ENCODE assay signal across 11 mouse cellular contexts in the genomic region with DNA sequence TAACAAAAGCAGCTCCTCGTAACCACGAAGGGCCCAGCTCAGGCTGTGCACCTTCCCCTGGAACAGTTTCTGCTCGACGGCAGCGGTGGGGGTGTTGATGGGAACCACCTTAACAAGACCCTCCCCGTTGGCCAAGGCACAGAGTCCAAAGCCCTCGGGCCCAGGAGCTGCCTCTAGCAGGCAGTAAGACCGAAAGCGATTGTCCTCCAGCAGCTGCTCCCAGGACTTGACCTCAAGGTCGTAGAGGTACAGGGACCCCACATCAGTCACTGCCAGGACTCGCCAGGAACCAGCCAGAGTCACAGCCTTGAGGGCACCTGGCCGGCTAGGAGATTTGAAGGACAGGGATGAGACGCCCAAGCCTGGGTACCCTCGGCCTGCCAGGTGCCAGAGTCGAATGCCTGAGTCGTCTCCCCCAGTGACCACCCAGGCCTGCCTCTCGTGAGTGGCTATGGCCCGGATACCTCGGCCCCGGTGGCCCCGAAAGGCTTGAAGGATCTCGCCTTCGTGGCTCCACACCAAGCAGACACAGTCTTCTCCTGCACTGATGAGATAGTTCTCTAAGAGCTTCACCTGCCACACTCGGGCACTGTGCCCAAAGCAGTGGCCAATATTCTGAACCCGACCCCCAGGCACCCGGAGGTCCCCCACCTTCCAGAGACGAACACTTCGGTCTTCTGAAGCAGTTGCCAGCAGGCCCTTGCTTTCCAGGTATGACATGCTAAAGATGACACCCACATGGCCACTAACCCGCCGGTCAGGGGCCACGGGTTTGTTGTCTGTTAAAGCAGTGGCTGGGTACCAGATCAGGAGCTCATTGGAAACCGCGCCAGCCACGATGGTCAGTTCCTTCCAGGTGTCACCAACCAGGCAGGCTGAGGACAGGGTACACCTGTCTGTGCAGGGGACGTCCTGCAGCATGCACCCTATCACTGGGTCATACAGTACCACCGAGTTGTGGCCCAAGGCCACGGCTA. TPM values are rescaled to one million over a fixed set of nuclear protein-coding genes. Genes with fewer than 3 reads are reported as not detected.
DNase-seq lines count a peak whose midpoint lies in the region; ATAC-seq and TF ChIP-seq lines count a peak whose summit lies in the region.
"Had no signal": no experiment of that assay in that cellular context is flagged by ENCODE, and none has a peak within 500 bp of the region (broad histone marks: within the 10 kb centered on the region; RNA-seq: fewer than 3 reads in every experiment).

No protein-coding gene starts in this region.

- no peaks in the 10 kb centered on the region for H3K9me3 ChIP-seq in heart, embryonic 10.5 days
- no peaks in the 10 kb centered on the region for H3K9me3 ChIP-seq in E14TG2a.4 (ENCODE audit: low read length)
- H3K9me3 ChIP-seq in embryonic facial prominence, embryonic 10.5 days, result no peaks in the 10 kb centered on the region
- H3K9me3 ChIP-seq in limb, embryonic 13.5 days, result no peaks in the 10 kb centered on the region

- H3K4me3 ChIP-seq in heart, embryonic 10.5 days, result no peak overlapping the region; the same call in 1 of the 2 replicates
- no peak overlapping the region for H3K4me3 ChIP-seq in heart, adult 2 months
- H3K4me3 ChIP-seq in E14TG2a.4 (replicated peaks; ENCODE audit: low read length), result peak overlapping the region; percentile 54; the same call in 1 of the 2 replicates
- peak overlapping the region; percentile 71; the same call in 1 of the 2 replicates for H3K4me3 ChIP-seq in embryonic facial prominence, embryonic 10.5 days
- peak overlapping the region; percentile 81; the same call in 1 of the 2 replicates for H3K4me3 ChIP-seq in limb, embryonic 13.5 days
- H3K4me3 ChIP-seq: layer of hippocampus, adult 2 months had no signal

- no peaks in the 10 kb centered on the region; the same call in 1 of the 2 replicates for H3K79me2 ChIP-seq in heart, adult 2 months (replicated peaks; ENCODE audit: control insufficient read depth, insufficient read depth, low read length)

- peaks cover 65% of the 10 kb centered on the region for H3K36me3 ChIP-seq in heart, embryonic 10.5 days
- H3K36me3 ChIP-seq in heart, adult 2 months (ENCODE audit: control insufficient read depth, insufficient read depth, low read length), result no peaks in the 10 kb centered on the region
- H3K36me3 ChIP-seq in E14TG2a.4 (ENCODE audit: insufficient read depth, low read length), result peaks cover 64% of the 10 kb centered on the region
- peaks cover 67% of the 10 kb centered on the region for H3K36me3 ChIP-seq in embryonic facial prominence, embryonic 10.5 days (replicated peaks)
- H3K36me3 ChIP-seq in limb, embryonic 13.5 days, result peaks cover 60% of the 10 kb centered on the region

- H3K27ac ChIP-seq in heart, embryonic 10.5 days, result peak overlapping the region; percentile 23; the same call in 1 of the 2 replicates
- H3K27ac ChIP-seq in heart, adult 2 months, result no peak overlapping the region
- no peak overlapping the region for H3K27ac ChIP-seq in embryonic facial prominence, embryonic 10.5 days (replicated peaks)
- no peak overlapping the region for H3K27ac ChIP-seq in limb, embryonic 13.5 days
- H3K27ac ChIP-seq: layer of hippocampus, adult 2 months had no signal

- ATAC-seq in limb, embryonic 13.5 days (ENCODE audit: low FRiP score, low read depth), result no peak
- ATAC-seq: intestine, postnatal 0 days had no signal

- no peak overlapping the region for H3K9ac ChIP-seq in heart, adult 2 months (ENCODE audit: low read depth, low read length)
- H3K9ac ChIP-seq in limb, embryonic 13.5 days, result 0 out of 2 replicates have a peak overlapping the region, but pooled peaks have one; percentile 0

- 89% methylated on average over 37 of the region's 37 CpGs for WGBS in heart, embryonic 10.5 days
- 86% methylated on average over 37 of the region's 37 CpGs for WGBS in heart, adult 2 months
- 91% methylated on average over 37 of the region's 37 CpGs for WGBS in embryonic facial prominence, embryonic 10.5 days
- WGBS in limb, embryonic 13.5 days, result 85% methylated on average over 37 of the region's 37 CpGs

- no peak for TF ChIP-seq EP300 in heart, adult 2 months (IDR thresholded peaks at IDR 0.05; ENCODE audit: insufficient read depth, low read depth, low read length)

- peaks cover 70% of the 10 kb centered on the region for H3K4me1 ChIP-seq in heart, embryonic 10.5 days
- peaks cover 7% of the 10 kb centered on the region for H3K4me1 ChIP-seq in heart, adult 2 months (ENCODE audit: control insufficient read depth, insufficient read depth, low read length)
- H3K4me1 ChIP-seq in E14TG2a.4 (replicated peaks; ENCODE audit: low read depth, low read length), result peaks cover 93% of the 10 kb centered on the region
- peaks cover 66% of the 10 kb centered on the region for H3K4me1 ChIP-seq in embryonic facial prominence, embryonic 10.5 days
- peaks cover 51% of the 10 kb centered on the region for H3K4me1 ChIP-seq in limb, embryonic 13.5 days

- no peak for TF ChIP-seq POLR2A in heart, adult 2 months (IDR thresholded peaks at IDR 0.05; ENCODE audit: insufficient read depth, low read depth, low read length)

- peak; percentile 73 for DNase-seq in heart, embryonic 10.5 days (ENCODE audit: low spot score)
- DNase-seq in heart, adult 2 months, result no peak
- no peak for DNase-seq in embryonic facial prominence, embryonic 10.5 days (ENCODE audit: low spot score)
- no peak for DNase-seq in frontal cortex, postnatal 14 days (ENCODE audit: low spot score in 2 of 2)
- no peak for DNase-seq in gastrocnemius, postnatal 14 days
- DNase-seq: left cerebral cortex, postnatal 4 days; lung, adult 18-20 months had no signal

- no peaks in the 10 kb centered on the region for H3K27me3 ChIP-seq in heart, embryonic 10.5 days (ENCODE audit: insufficient read depth, poor library complexity, severe bottlenecking)
- H3K27me3 ChIP-seq in heart, adult 2 months (ENCODE audit: control insufficient read depth, insufficient read depth, low read length), result no peaks in the 10 kb centered on the region
- no peaks in the 10 kb centered on the region for H3K27me3 ChIP-seq in E14TG2a.4 (ENCODE audit: insufficient read depth, low read length)
- H3K27me3 ChIP-seq in embryonic facial prominence, embryonic 10.5 days (replicated peaks; ENCODE audit: low read depth, poor library complexity, severe bottlenecking), result no peaks in the 10 kb centered on the region
- no peaks in the 10 kb centered on the region for H3K27me3 ChIP-seq in limb, embryonic 13.5 days

- TF ChIP-seq CTCF in heart, adult 2 months (IDR thresholded peaks at IDR 0.05), result no peak
- TF ChIP-seq CTCF in E14TG2a.4 (conservative IDR thresholded peaks at IDR 0.05; ENCODE audit: low read length), result no peak

- no peak overlapping the region for H3K4me2 ChIP-seq in limb, embryonic 13.5 days (replicated peaks)

- intact Hi-C loops in heart, adult 2 months (cut with DNase I), result loop anchor here (5.0 kb wide), 1 partner anchor 72 kb away; a partner anchor contains a TSS
- intact Hi-C loops in gastrocnemius, postnatal 14 days (cut with DNase I; ENCODE audit: low total_unique reads), result no loop called here

RNA-seq across cellular contexts. Expression of a gene that starts 2.9 kb away (rescaled TPM):
- polyA plus RNA-seq in heart, embryonic 10.5 days (2016; fragmentation: Nextera tagmentation; extraction: Ambion mirVana), result 99.6 and 105 TPM in 2 replicates
- 10 to 100 TPM; 13.3 to 17.2 TPM for total RNA-seq in heart, adult 2 months (2021)
- 16.5 and 21.9 TPM in 2 replicates for polyA plus RNA-seq in heart, adult 2 months (2012; rRNA removed)
- 200 and 215 TPM in 2 replicates for polyA plus RNA-seq in embryonic facial prominence, embryonic 10.5 days (2016; fragmentation: Nextera tagmentation; extraction: Ambion mirVana)
- 167 and 168 TPM in 2 replicates for polyA plus RNA-seq in limb, embryonic 13.5 days (2015; fragmentation: Nextera tagmentation; extraction: Ambion mirVana)
- 10 to 100 TPM in 1 of 2 experiments, 1 to 10 TPM in 1; 6.9 to 10.4 TPM for total RNA-seq in gastrocnemius, postnatal 14 days (2021)

RNA-seq across cellular contexts. Expression of a gene that starts 5.9 kb away (rescaled TPM):
- 106 and 122 TPM in 2 replicates for polyA plus RNA-seq in heart, embryonic 10.5 days (2016; fragmentation: Nextera tagmentation; extraction: Ambion mirVana)
- 10 to 100 TPM; 22.8 to 25.6 TPM for total RNA-seq in heart, adult 2 months (2021)
- 79.2 and 81.5 TPM in 2 replicates for polyA plus RNA-seq in heart, adult 2 months (2012; rRNA removed)
- 191 and 200 TPM in 2 replicates for polyA plus RNA-seq in embryonic facial prominence, embryonic 10.5 days (2016; fragmentation: Nextera tagmentation; extraction: Ambion mirVana)
- 175 and 192 TPM in 2 replicates for polyA plus RNA-seq in limb, embryonic 13.5 days (2015; fragmentation: Nextera tagmentation; extraction: Ambion mirVana)
- 1 to 10 TPM; 7.0 to 7.9 TPM for total RNA-seq in gastrocnemius, postnatal 14 days (2021)

RNA-seq across cellular contexts. Expression of a gene that starts 8.4 kb away (rescaled TPM):
- 50.5 and 58.6 TPM in 2 replicates for polyA plus RNA-seq in heart, embryonic 10.5 days (2016; fragmentation: Nextera tagmentation; extraction: Ambion mirVana)
- 10 to 100 TPM; 61.9 to 88.1 TPM for total RNA-seq in heart, adult 2 months (2021)
- 60.7 and 69.1 TPM in 2 replicates for polyA plus RNA-seq in heart, adult 2 months (2012; rRNA removed)
- polyA plus RNA-seq in embryonic facial prominence, embryonic 10.5 days (2016; fragmentation: Nextera tagmentation; extraction: Ambion mirVana), result 42.4 and 44.1 TPM in 2 replicates
- polyA plus RNA-seq in limb, embryonic 13.5 days (2015; fragmentation: Nextera tagmentation; extraction: Ambion mirVana), result 41.2 and 45.6 TPM in 2 replicates
- total RNA-seq in gastrocnemius, postnatal 14 days (2021), result 10 to 100 TPM; 30.0 to 32.9 TPM

RNA-seq across cellular contexts. Expression of a gene that starts 15.5 kb away (rescaled TPM):
- polyA plus RNA-seq in heart, embryonic 10.5 days (2016; fragmentation: Nextera tagmentation; extraction: Ambion mirVana), result 155 and 194 TPM in 2 replicates
- 10 to 100 TPM; 47.8 to 51.2 TPM for total RNA-seq in heart, adult 2 months (2021)
- 55.5 and 65.0 TPM in 2 replicates for polyA plus RNA-seq in heart, adult 2 months (2012; rRNA removed)
- 235 and 254 TPM in 2 replicates for polyA plus RNA-seq in embryonic facial prominence, embryonic 10.5 days (2016; fragmentation: Nextera tagmentation; extraction: Ambion mirVana)
- polyA plus RNA-seq in limb, embryonic 13.5 days (2015; fragmentation: Nextera tagmentation; extraction: Ambion mirVana), result 188 and 190 TPM in 2 replicates
- total RNA-seq in gastrocnemius, postnatal 14 days (2021), result 10 to 100 TPM; 50.6 to 55.4 TPM

RNA-seq across cellular contexts. Expression of a gene that starts 21.9 kb away (rescaled TPM):
- polyA plus RNA-seq in heart, embryonic 10.5 days (2016; fragmentation: Nextera tagmentation; extraction: Ambion mirVana), result 13.2 and 20.6 TPM in 2 replicates
- 10 to 100 TPM; 14.2 to 15.3 TPM for total RNA-seq in heart, adult 2 months (2021)
- polyA plus RNA-seq in heart, adult 2 months (2012; rRNA removed), result 21.0 and 25.2 TPM in 2 replicates
- 7.0 and 7.2 TPM in 2 replicates for polyA plus RNA-seq in embryonic facial prominence, embryonic 10.5 days (2016; fragmentation: Nextera tagmentation; extraction: Ambion mirVana)
- polyA plus RNA-seq in limb, embryonic 13.5 days (2015; fragmentation: Nextera tagmentation; extraction: Ambion mirVana), result 11.2 and 11.7 TPM in 2 replicates
- total RNA-seq in gastrocnemius, postnatal 14 days (2021), result 1 to 10 TPM; 4.0 to 4.1 TPM

Comparison
In these comparisons a context has a peak if more than half of its experiments do, and no peak if none do; other contexts are left out.
1. H3K4me3 ChIP-seq: peak in E14TG2a.4 (single experiment), embryonic facial prominence, embryonic 10.5 days (single experiment) and limb, embryonic 13.5 days (single experiment); none in heart, embryonic 10.5 days (single experiment) and heart, adult 2 months (single experiment).